Mouse (Mus musculus) bone marrow, adult 2 months (tissue): ENCODE measurements around the gene Sh3pxd2b.

ENCODE experiments used
- CTCF ChIP-seq: fragments of 200-500 bp; IDR thresholded peaks from 2 replicates; pipeline ENCODE4 v1.5.1; 2011; ENCODE audit warnings: low read length, control low read depth; ENCODE audit not compliant: control insufficient read depth, insufficient read depth
- POLR2A ChIP-seq: fragments of 200-500 bp; IDR thresholded peaks from 2 replicates; pipeline ENCODE4 v1.6.1; 2011; ENCODE audit warnings: low read depth, mild to moderate bottlenecking, control low read depth, low read length, borderline replicate concordance; ENCODE audit not compliant: control insufficient read depth

GRCm38 (mm10) chr11:32383341-32384134, 35.9 kb downstream of the Sh3pxd2b start:
- no peak for TF ChIP-seq POLR2A
- no peak for TF ChIP-seq CTCF
